Mouse (Mus musculus) myocyte (in vitro differentiated cells): ENCODE measurements around the gene H2-Oa.
A peak's percentile ranks its signal among the peaks of the same experiment; 100 is the strongest.

Experiments
- CEBPB ChIP-seq: IDR thresholded peaks from 2 replicates; pipeline ENCODE4 v1.6.1; 2011; ENCODE audit warnings: mild to moderate bottlenecking, moderate library complexity; ENCODE audit not compliant: poor library complexity, insufficient read depth, severe bottlenecking
- E2F4 ChIP-seq: IDR thresholded peaks from one replicate; pipeline ENCODE4 v1.6.1; 2011; ENCODE audit warnings: mild to moderate bottlenecking, control low read depth, moderate library complexity; ENCODE audit not compliant: insufficient read depth
- MAX ChIP-seq: IDR thresholded peaks from one replicate; pipeline ENCODE4 v1.6.1; 2011; ENCODE audit warnings: low read depth, mild to moderate bottlenecking, control low read depth
- MYOD1 ChIP-seq, 3 experiments: IDR thresholded peaks; one replicate each; pipeline ENCODE4 v1.6.1; 2011; ENCODE audit warnings: control low read depth in 2 of 3, low read depth in 2 of 3, mild to moderate bottlenecking in 2 of 3, moderate library complexity in 1 of 3; ENCODE audit not compliant: insufficient read length in 2 of 3, control insufficient read depth in 1 of 3
- MYOG ChIP-seq, 3 experiments: IDR thresholded peaks; one replicate each; pipeline ENCODE4 v1.6.1; 2011; ENCODE audit warnings: control low read depth in 2 of 3, low read depth in 2 of 3, mild to moderate bottlenecking in 2 of 3; ENCODE audit not compliant: insufficient read length in 2 of 3, control insufficient read depth in 1 of 3, insufficient read depth in 1 of 3
- POLR2A ChIP-seq: IDR thresholded peaks from one replicate; pipeline ENCODE4 v1.6.1; 2011; ENCODE audit warnings: low read depth, mild to moderate bottlenecking, control low read depth, moderate library complexity; ENCODE audit not compliant: insufficient read length
- POLR2AphosphoS2 ChIP-seq: IDR thresholded peaks from one replicate; pipeline ENCODE4 v1.6.1; 2011; ENCODE audit warnings: low read depth, control low read depth; ENCODE audit not compliant: insufficient read length
- SRF ChIP-seq: IDR thresholded peaks from one replicate; pipeline ENCODE4 v1.6.1; 2011; ENCODE audit warnings: low read depth; ENCODE audit not compliant: control insufficient read depth, insufficient read length
- TCF12 ChIP-seq: IDR thresholded peaks from one replicate; pipeline ENCODE4 v1.6.1; 2011; ENCODE audit warnings: mild to moderate bottlenecking, control low read depth; ENCODE audit not compliant: poor library complexity, insufficient read depth, severe bottlenecking
- TCF3 ChIP-seq: IDR thresholded peaks from one replicate; pipeline ENCODE4 v1.6.1; 2011; ENCODE audit warnings: low read depth, control low read depth; ENCODE audit not compliant: insufficient read length
- USF1 ChIP-seq: IDR thresholded peaks from one replicate; pipeline ENCODE4 v1.6.1; 2011; ENCODE audit warnings: low read depth, mild to moderate bottlenecking, control low read depth, moderate library complexity

GRCm38 (mm10) chr17:34121879-34122187 lies 29.7 kb downstream of the H2-Oa start:
- TF ChIP-seq MYOD1 (IDR thresholded peaks at IDR 0.05; ENCODE audit: control insufficient read depth in 1 of 3, insufficient read length in 2 of 3, low read depth in 2 of 3), result peak in 1 of 3 experiments; percentile 15
- no peak for TF ChIP-seq E2F4
- no peak for TF ChIP-seq USF1
- peak; percentile 65 for TF ChIP-seq POLR2A
- TF ChIP-seq SRF, result no peak
- TF ChIP-seq MYOG (IDR thresholded peaks at IDR 0.05; ENCODE audit: control insufficient read depth in 1 of 3, insufficient read depth in 1 of 3, insufficient read length in 2 of 3, low read depth in 2 of 3), result peak in 1 of 3 experiments; percentile 12
- no peak for TF ChIP-seq POLR2AphosphoS2
- TF ChIP-seq CEBPB, result no peak
- no peak for TF ChIP-seq MAX
- TF ChIP-seq TCF3, result no peak
- TF ChIP-seq TCF12, result no peak
